Mouse (Mus musculus) heart, postnatal 0 days (tissue): Measurements from ENCODE around the gene Gm11011. TPM values are rescaled to one million over a fixed set of nuclear protein-coding genes. Genes with fewer than 3 reads are reported as not detected.
"Not testable (repeated sequence)": the region's sequence is repeated elsewhere in the genome, so short reads cannot be mapped to it uniquely, and the experiment has no call there.

ENCODE experiments used
- ATAC-seq: fragments of 200-750 bp; cut with Nextera tagmentation; 2 replicates; pipeline ENCODE4 v1.8.0; 2017; ENCODE audit warnings: low read depth, moderate number of reproducible peaks, moderate library complexity; ENCODE audit not compliant: insufficient read depth
- DNase-seq: peaks from one replicate; pipeline ENCODE4 v3.0.0-alpha.2; 2016; ENCODE audit warnings: low spot score
- H3K27ac ChIP-seq: fragments of 300-500 bp; sonication (generic); 2 replicates; pipeline ENCODE4 v1.5.1; 2014; ENCODE audit warnings: low read depth, mild to moderate bottlenecking
- H3K27me3 ChIP-seq: fragments of 300-500 bp; sonication (generic); 2 replicates; pipeline ENCODE4 v1.6.1; 2014; ENCODE audit warnings: low read length, mixed read lengths; ENCODE audit not compliant: control insufficient read depth, insufficient read depth
- H3K36me3 ChIP-seq: fragments of 300-500 bp; sonication (generic); replicated peaks from 2 replicates; pipeline ENCODE4 v1.6.1; 2014; ENCODE audit warnings: low read length, mixed read lengths; ENCODE audit not compliant: control insufficient read depth, insufficient read depth
- H3K4me1 ChIP-seq: fragments of 300-500 bp; sonication (generic); 2 replicates; pipeline ENCODE4 v1.6.1; 2014; ENCODE audit warnings: antibody characterized with exemption; ENCODE audit not compliant: control insufficient read depth, insufficient read depth
- H3K4me2 ChIP-seq: fragments of 300-500 bp; sonication (generic); 2 replicates; pipeline ENCODE4 v1.6.1; 2014; ENCODE audit warnings: low read depth, mild to moderate bottlenecking, low read length, moderate library complexity
- H3K4me3 ChIP-seq: fragments of 300-500 bp; sonication (generic); 2 replicates; pipeline ENCODE4 v1.5.1; 2014; ENCODE audit warnings: low read depth, low read length
- H3K9ac ChIP-seq: fragments of 300-500 bp; sonication (generic); replicated peaks from 2 replicates; pipeline ENCODE4 v1.6.1; 2014; ENCODE audit warnings: low read depth, low read length, mixed read lengths
- H3K9me3 ChIP-seq: fragments of 300-500 bp; sonication (generic); replicated peaks from 2 replicates; pipeline ENCODE4 v1.6.1; 2016; ENCODE audit warnings: low read length; ENCODE audit not compliant: control insufficient read depth
- CTCF ChIP-seq: IDR thresholded peaks from 2 replicates; pipeline ENCODE4 v1.5.1; 2016; ENCODE audit warnings: antibody characterized with exemption, control low read depth, low read depth
- EP300 ChIP-seq: IDR thresholded peaks from 2 replicates; pipeline ENCODE4 v1.6.1; 2016; ENCODE audit warnings: antibody characterized with exemption, low read depth
- WGBS: fragments of 180-500 bp; shearing (Covaris S2); extraction: QIAGEN DNeasy Blood & Tissue Kit; methylation state at CpG from one replicate; pipeline ENCODE4 v1.1.7; 2014; 5-methylcytosine and 5-hydroxymethylcytosine counted together
- polyA plus RNA-seq: library from polyadenylated mRNA; unstranded; fragments of >200 nt; fragmentation: Nextera tagmentation; extraction: Ambion mirVana; gene quantifications from 2 replicates; pipeline ENCODE4 v1.2.1, GENCODE M21; 2015
- total RNA-seq: library from RNA; depleted of rRNA; stranded (reverse); fragments of >200 nt; gene quantifications from 2 replicates; pipeline ENCODE4 v1.2.3, GENCODE M21; 2014; ENCODE audit warnings: low replicate concordance; rRNA removed

Gene Gm11011
- total RNA-seq (not detected in 2 replicates), polyA plus RNA-seq (not detected in 2 replicates)

- H3K27me3 ChIP-seq, H3K4me2 ChIP-seq, H3K9ac ChIP-seq, ATAC-seq, H3K27ac ChIP-seq, H3K36me3 ChIP-seq, DNase-seq, H3K4me1 ChIP-seq, H3K9me3 ChIP-seq, H3K4me3 ChIP-seq: not testable (repeated sequence)
Observed at GRCm38 (mm10) chr2:169587645-169588044, at the start of gene Gm11011. Gene Gm11011, minus strand, starts transcription at chr2:169587745.

GRCm38 (mm10) chr2:169636414-169636813 is 48.9 kb upstream of the Gm11011 start:
- H3K4me1 ChIP-seq = no peaks in the 10 kb centered on the region
- WGBS = 64% methylated on average over 4 of the region's 4 CpGs
- no peak for ATAC-seq
- no peaks in the 10 kb centered on the region for H3K27me3 ChIP-seq
- H3K4me3 ChIP-seq = peak overlapping the region; percentile 69; the same call in 1 of the 2 replicates
- H3K4me2 ChIP-seq = peak overlapping the region; percentile 34
- DNase-seq = no peak
- no peaks in the 10 kb centered on the region for H3K36me3 ChIP-seq
- H3K9me3 ChIP-seq = no peaks in the 10 kb centered on the region
- no peak overlapping the region; the same call in 1 of the 2 replicates for H3K9ac ChIP-seq
- H3K27ac ChIP-seq = no peak overlapping the region
- no peak for TF ChIP-seq CTCF
- TF ChIP-seq EP300 = no peak

GRCm38 (mm10) chr2:169635428-169635827 is 47.9 kb upstream of the Gm11011 start:
- no peaks in the 10 kb centered on the region for H3K9me3 ChIP-seq
- WGBS = 50% methylated on average over 7 of the region's 7 CpGs
- ATAC-seq (no peak), DNase-seq (no peak)
- peak overlapping the region; percentile 90 for H3K4me2 ChIP-seq
- no peak overlapping the region for H3K9ac ChIP-seq
- peak overlapping the region; percentile 43; the same call in 1 of the 2 replicates for H3K27ac ChIP-seq
- TF ChIP-seq CTCF (no peak), EP300 (no peak)
- no peaks in the 10 kb centered on the region for H3K27me3 ChIP-seq
- H3K36me3 ChIP-seq = no peaks in the 10 kb centered on the region
- peak overlapping the region; percentile 69 for H3K4me3 ChIP-seq
- no peaks in the 10 kb centered on the region for H3K4me1 ChIP-seq

DNA sequence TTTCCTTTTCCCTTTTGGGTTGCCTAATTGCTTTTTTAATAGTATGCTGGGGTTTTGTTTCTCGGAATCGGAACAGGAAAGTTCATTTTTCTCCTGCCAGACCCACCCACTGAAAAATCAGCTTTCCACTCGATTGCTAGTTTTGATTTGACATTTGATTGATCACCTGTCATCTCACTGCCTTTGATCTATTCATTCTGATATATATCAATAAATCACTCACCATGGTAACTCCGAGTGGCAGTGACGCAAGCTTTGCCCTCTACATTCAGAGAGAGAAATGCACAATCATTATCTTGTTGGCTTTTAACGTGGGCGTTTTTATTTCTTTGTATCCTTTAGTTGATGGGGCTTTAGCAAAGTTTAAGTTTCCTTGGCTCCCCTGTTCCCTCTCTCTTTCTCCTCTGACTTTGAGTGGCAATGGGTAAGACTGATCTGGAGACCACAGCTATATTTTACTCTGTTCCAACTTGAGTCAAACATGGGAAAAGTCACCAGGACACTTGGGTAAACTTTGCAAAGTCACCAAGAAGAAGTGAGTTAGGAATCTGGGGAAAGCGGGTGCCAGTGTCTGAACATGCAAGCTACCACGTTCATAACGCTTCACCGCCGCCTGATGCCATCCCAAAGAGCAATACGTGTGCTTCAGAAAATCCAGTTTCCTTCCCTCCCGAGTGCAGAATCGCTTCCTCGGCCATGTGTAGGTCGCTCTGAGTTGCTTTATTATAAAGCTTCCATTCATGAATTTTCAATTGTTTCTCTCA is 47.3 kb upstream of the Gm11011 start:
- no peak for TF ChIP-seq EP300
- TF ChIP-seq CTCF = no peak
- Histone ChIP-seq H3K4me3 (peak overlapping the region; percentile 69), H3K27ac (peak overlapping the region; percentile 43; the same call in 1 of the 2 replicates), H3K4me1 (no peaks in the 10 kb centered on the region), H3K4me2 (peak overlapping the region; percentile 90), H3K27me3 (0 out of 2 replicates have a peak, but pooled peaks cover 3% of the 10 kb centered on the region), H3K9me3 (no peaks in the 10 kb centered on the region), H3K9ac (peak overlapping the region; percentile 74; the same call in 1 of the 2 replicates), H3K36me3 (no peaks in the 10 kb centered on the region)
- WGBS = 54% methylated on average over 17 of the region's 17 CpGs
- DNase-seq (no peak), ATAC-seq (no peak)

GRCm38 (mm10) chr2:169633491-169634289 is 46.1 kb upstream of the Gm11011 start:
- DNase-seq (no peak), ATAC-seq (peak; percentile 19)
- Histone ChIP-seq H3K9ac (peak overlapping the region; percentile 74), H3K9me3 (no peaks in the 10 kb centered on the region), H3K4me3 (peak overlapping the region; percentile 69), H3K27me3 (0 out of 2 replicates have a peak, but pooled peaks cover 3% of the 10 kb centered on the region), H3K4me2 (peak overlapping the region; percentile 90), H3K4me1 (no peaks in the 10 kb centered on the region), H3K36me3 (no peaks in the 10 kb centered on the region), H3K27ac (peak overlapping the region; percentile 70)
- 2% methylated on average over 33 of the region's 38 CpGs for WGBS
- no peak for TF ChIP-seq EP300
- no peak for TF ChIP-seq CTCF
